ENCODE assay signal across 8 mouse cellular contexts in genomic region chr14:54714617-54715081, GRCm38 (mm10). TPM values are rescaled to one million over a fixed set of nuclear protein-coding genes. Genes with fewer than 3 reads are reported as not detected.
DNase-seq lines count a peak whose midpoint lies in the region; ATAC-seq and TF ChIP-seq lines count a peak whose summit lies in the region.

No protein-coding gene starts in this region.

- DNase-seq in cerebellum, adult 9-10 months: peak; percentile 51
- DNase-seq in cerebellum, adult 8-10 months: no peak
- DNase-seq in A20 (ENCODE audit: low read depth, low spot score): peak; percentile 81
- peak; percentile 61 for DNase-seq in brain, embryonic 14.5 days (ENCODE audit: low read depth)
- DNase-seq in liver: peak; percentile 32
- DNase-seq in urinary bladder, postnatal 25 days (ENCODE audit: low spot score): no peak

- H3K9me3 ChIP-seq in hindbrain, embryonic 13.5 days: no peaks in the 10 kb centered on the region
- H3K9me3 ChIP-seq in neural tube, embryonic 15.5 days (replicated peaks): no peaks in the 10 kb centered on the region

- no peak for TF ChIP-seq POLR2A in brain, embryonic 14.5 days (IDR thresholded peaks at IDR 0.05; ENCODE audit: borderline replicate concordance, extremely low read depth, insufficient read depth, insufficient read length, poor library complexity, severe bottlenecking)

- no peak for TF ChIP-seq CTCF in brain, embryonic 14.5 days (IDR thresholded peaks at IDR 0.05; ENCODE audit: borderline replicate concordance, extremely low read depth, insufficient read depth, insufficient read length)

- H3K9ac ChIP-seq in hindbrain, embryonic 13.5 days: peak overlapping the region; percentile 69
- peak overlapping the region; percentile 51 for H3K9ac ChIP-seq in neural tube, embryonic 15.5 days (replicated peaks)

- H3K4me2 ChIP-seq in hindbrain, embryonic 13.5 days: peak overlapping the region; percentile 67
- H3K4me2 ChIP-seq in neural tube, embryonic 15.5 days: peak overlapping the region; percentile 78

- H3K27me3 ChIP-seq in hindbrain, embryonic 13.5 days: 0 out of 2 replicates have a peak, but pooled peaks cover 3% of the 10 kb centered on the region
- H3K27me3 ChIP-seq in neural tube, embryonic 15.5 days (replicated peaks): no peaks in the 10 kb centered on the region

- ATAC-seq in hindbrain, embryonic 13.5 days (ENCODE audit: low FRiP score): peak; percentile 50
- ATAC-seq in neural tube, embryonic 15.5 days (ENCODE audit: low FRiP score): peak; percentile 74

- peaks cover 11% of the 10 kb centered on the region for H3K4me1 ChIP-seq in hindbrain, embryonic 13.5 days (replicated peaks)
- peaks cover 12% of the 10 kb centered on the region for H3K4me1 ChIP-seq in neural tube, embryonic 15.5 days

- peak overlapping the region; percentile 37 for H3K4me3 ChIP-seq in hindbrain, embryonic 13.5 days
- peak overlapping the region; percentile 47 for H3K4me3 ChIP-seq in neural tube, embryonic 15.5 days (replicated peaks)

- peak overlapping the region; percentile 61 for H3K27ac ChIP-seq in hindbrain, embryonic 13.5 days
- H3K27ac ChIP-seq in neural tube, embryonic 15.5 days (replicated peaks): peak overlapping the region; percentile 70

- H3K36me3 ChIP-seq in hindbrain, embryonic 13.5 days: no peaks in the 10 kb centered on the region
- no peaks in the 10 kb centered on the region for H3K36me3 ChIP-seq in neural tube, embryonic 15.5 days

- 3% methylated on average over 15 of the region's 15 CpGs for WGBS in hindbrain, embryonic 13.5 days
- WGBS in neural tube, embryonic 15.5 days: 2% methylated on average over 15 of the region's 15 CpGs

RNA-seq across cellular contexts. Expression of gene Cebpe, which starts 2.7 kb away (rescaled TPM):
- 0.09 and 0.27 TPM in 2 replicates for polyA plus RNA-seq in brain, embryonic 14.5 days (2012; rRNA removed)
- not detected in 2 replicates for polyA plus RNA-seq in hindbrain, embryonic 13.5 days (2015; fragmentation: Nextera tagmentation; extraction: Ambion mirVana)
- polyA plus RNA-seq in neural tube, embryonic 15.5 days (2015; fragmentation: Nextera tagmentation; extraction: Ambion mirVana): 0.12 and 0.29 TPM in 2 replicates

RNA-seq across cellular contexts. Expression of gene Gm29776, which starts 16.0 kb away (rescaled TPM):
- polyA plus RNA-seq in brain, embryonic 14.5 days (2012; rRNA removed): 0.05 and 0.14 TPM in 2 replicates
- polyA plus RNA-seq in hindbrain, embryonic 13.5 days (2015; fragmentation: Nextera tagmentation; extraction: Ambion mirVana): 0.18 and 0.34 TPM in 2 replicates
- 0.18 and 0.19 TPM in 2 replicates for polyA plus RNA-seq in neural tube, embryonic 15.5 days (2015; fragmentation: Nextera tagmentation; extraction: Ambion mirVana)

RNA-seq across cellular contexts. Expression of gene Acin1, which starts 27.9 kb away (rescaled TPM):
- 248 and 332 TPM in 2 replicates for polyA plus RNA-seq in brain, embryonic 14.5 days (2012; rRNA removed)
- polyA plus RNA-seq in hindbrain, embryonic 13.5 days (2015; fragmentation: Nextera tagmentation; extraction: Ambion mirVana): 155 and 169 TPM in 2 replicates
- 113 and 115 TPM in 2 replicates for polyA plus RNA-seq in neural tube, embryonic 15.5 days (2015; fragmentation: Nextera tagmentation; extraction: Ambion mirVana)

RNA-seq across cellular contexts. Expression of gene 1700123O20Rik, which starts 28.6 kb away (rescaled TPM):
- 64.6 and 76.7 TPM in 2 replicates for polyA plus RNA-seq in brain, embryonic 14.5 days (2012; rRNA removed)
- polyA plus RNA-seq in hindbrain, embryonic 13.5 days (2015; fragmentation: Nextera tagmentation; extraction: Ambion mirVana): 78.0 and 79.0 TPM in 2 replicates
- polyA plus RNA-seq in neural tube, embryonic 15.5 days (2015; fragmentation: Nextera tagmentation; extraction: Ambion mirVana): 72.2 and 72.3 TPM in 2 replicates

Comparison
In these comparisons a context has a peak if more than half of its experiments do, and no peak if none do; other contexts are left out.
1. DNase-seq: peak in cerebellum, adult 9-10 months (single experiment), A20 (single experiment), brain, embryonic 14.5 days (single experiment) and liver (single experiment); none in cerebellum, adult 8-10 months (single experiment) and urinary bladder, postnatal 25 days (single experiment).